Mouse (Mus musculus) heart, embryonic 12.5 days (tissue): ENCODE measurements around the gene Pim1. TPM values are rescaled to one million over a fixed set of nuclear protein-coding genes. Genes with fewer than 3 reads are reported as not detected.

Experiments
- ATAC-seq: fragments of 200-750 bp; cut with Nextera tagmentation; 2 replicates; pipeline ENCODE4 v1.8.0; 2017; ENCODE audit warnings: moderate TSS enrichment, moderate library complexity; ENCODE audit not compliant: insufficient number of reproducible peaks, low FRiP score
- H3K27ac ChIP-seq: fragments of 300-500 bp; sonication (generic); 2 replicates; pipeline ENCODE4 v1.5.1; 2016; ENCODE audit warnings: mild to moderate bottlenecking, moderate library complexity; ENCODE audit not compliant: poor library complexity, severe bottlenecking
- H3K27me3 ChIP-seq: fragments of 300-500 bp; sonication (generic); replicated peaks from 2 replicates; pipeline ENCODE4 v1.6.1; 2016; ENCODE audit warnings: mild to moderate bottlenecking, moderate library complexity
- H3K36me3 ChIP-seq: fragments of 300-500 bp; sonication (generic); 2 replicates; pipeline ENCODE4 v1.6.1; 2016; ENCODE audit warnings: mild to moderate bottlenecking, moderate library complexity
- H3K4me1 ChIP-seq: fragments of 300-500 bp; sonication (generic); replicated peaks from 2 replicates; pipeline ENCODE4 v1.6.1; 2016; ENCODE audit warnings: mild to moderate bottlenecking
- H3K4me2 ChIP-seq: fragments of 300-500 bp; sonication (generic); 2 replicates; pipeline ENCODE4 v1.6.1; 2016; ENCODE audit warnings: mild to moderate bottlenecking, moderate library complexity
- H3K4me3 ChIP-seq: fragments of 300-500 bp; sonication (generic); 2 replicates; pipeline ENCODE4 v1.5.1; 2016; ENCODE audit warnings: mild to moderate bottlenecking
- H3K9ac ChIP-seq: fragments of 300-500 bp; sonication (generic); 2 replicates; pipeline ENCODE4 v1.6.1; 2016; ENCODE audit warnings: mild to moderate bottlenecking, moderate library complexity
- H3K9me3 ChIP-seq: fragments of 300-500 bp; sonication (generic); replicated peaks from 2 replicates; pipeline ENCODE4 v1.6.1; 2016; ENCODE audit warnings: mild to moderate bottlenecking, moderate library complexity
- WGBS: fragments of 180-500 bp; shearing (Covaris S2); methylation state at CpG from one replicate; pipeline ENCODE4 v1.1.7; 2016; 5-methylcytosine and 5-hydroxymethylcytosine counted together
- polyA plus RNA-seq: library from polyadenylated mRNA; unstranded; fragments of >200 nt; fragmentation: Nextera tagmentation; extraction: Ambion mirVana; gene quantifications from 2 replicates; pipeline ENCODE4 v1.2.1, GENCODE M21; 2016

Gene Pim1
- polyA plus RNA-seq, 1 experiment from 2014 or later = 25.1 TPM

DNA sequence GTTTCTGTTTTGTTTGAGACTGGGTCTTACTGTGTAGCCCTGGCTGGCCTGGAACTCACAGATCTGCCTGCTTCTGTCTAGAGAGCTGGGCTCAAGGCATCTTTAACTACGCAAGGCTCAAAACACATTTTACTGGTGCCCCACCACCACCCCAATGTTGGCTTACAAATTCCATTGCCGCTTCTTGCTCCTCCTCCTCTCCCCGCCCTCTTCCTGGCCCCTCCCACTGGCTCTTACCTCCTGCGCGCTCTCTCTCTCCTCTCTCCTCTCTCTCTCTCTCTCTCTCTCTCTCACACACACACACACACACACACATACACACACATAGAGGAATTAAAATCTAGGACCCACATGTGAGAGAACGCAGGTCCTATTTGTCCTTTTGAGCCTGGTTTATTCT, 40.0 kb downstream of the Pim1 start:
- Histone ChIP-seq H3K9me3 (peaks cover 10% of the 10 kb centered on the region; the same call in 1 of the 2 replicates), H3K4me3 (no peak overlapping the region), H3K4me2 (no peak overlapping the region), H3K27me3 (no peaks in the 10 kb centered on the region), H3K9ac (no peak overlapping the region), H3K36me3 (no peaks in the 10 kb centered on the region), H3K27ac (no peak overlapping the region), H3K4me1 (peaks cover 4% of the 10 kb centered on the region)
- no peak for ATAC-seq
- 66% methylated on average over 6 of the region's 6 CpGs for WGBS

GRCm38 (mm10) chr17:29531278-29531677, 40.7 kb downstream of the Pim1 start:
- Histone ChIP-seq H3K9me3 (peaks cover 10% of the 10 kb centered on the region; the same call in 1 of the 2 replicates), H3K9ac (no peak overlapping the region), H3K36me3 (no peaks in the 10 kb centered on the region), H3K4me2 (no peak overlapping the region), H3K27me3 (no peaks in the 10 kb centered on the region), H3K4me3 (no peak overlapping the region), H3K27ac (no peak overlapping the region), H3K4me1 (peaks cover 4% of the 10 kb centered on the region)
- WGBS = 75% methylated on average over 9 of the region's 9 CpGs
- no peak for ATAC-seq

- Histone ChIP-seq H3K4me1 (peaks cover 4% of the 10 kb centered on the region), H3K9ac (no peak overlapping the region), H3K27ac (no peak overlapping the region), H3K27me3 (no peaks in the 10 kb centered on the region), H3K4me2 (no peak overlapping the region), H3K36me3 (no peaks in the 10 kb centered on the region), H3K9me3 (peaks cover 10% of the 10 kb centered on the region; the same call in 1 of the 2 replicates), H3K4me3 (no peak overlapping the region)
- WGBS = 57% methylated on average over 10 of the region's 10 CpGs
- ATAC-seq = peak; percentile 53; the same call in 1 of the 2 replicates
Observed at GRCm38 (mm10) chr17:29531757-29532384, 41.3 kb downstream of the Pim1 start.

- no peak for ATAC-seq
- Histone ChIP-seq H3K9me3 (peaks cover 8% of the 10 kb centered on the region; the same call in 1 of the 2 replicates), H3K9ac (no peak overlapping the region), H3K36me3 (no peaks in the 10 kb centered on the region), H3K27me3 (no peaks in the 10 kb centered on the region), H3K27ac (no peak overlapping the region), H3K4me1 (peaks cover 4% of the 10 kb centered on the region), H3K4me3 (no peak overlapping the region), H3K4me2 (no peak overlapping the region)
- 81% methylated on average over 11 of the region's 11 CpGs for WGBS
Observed at GRCm38 (mm10) chr17:29533866-29534265, 43.3 kb downstream of the Pim1 start.

GRCm38 (mm10) chr17:29540426-29540825, 49.9 kb downstream of the Pim1 start:
- no peak overlapping the region for H3K27ac ChIP-seq

DNA sequence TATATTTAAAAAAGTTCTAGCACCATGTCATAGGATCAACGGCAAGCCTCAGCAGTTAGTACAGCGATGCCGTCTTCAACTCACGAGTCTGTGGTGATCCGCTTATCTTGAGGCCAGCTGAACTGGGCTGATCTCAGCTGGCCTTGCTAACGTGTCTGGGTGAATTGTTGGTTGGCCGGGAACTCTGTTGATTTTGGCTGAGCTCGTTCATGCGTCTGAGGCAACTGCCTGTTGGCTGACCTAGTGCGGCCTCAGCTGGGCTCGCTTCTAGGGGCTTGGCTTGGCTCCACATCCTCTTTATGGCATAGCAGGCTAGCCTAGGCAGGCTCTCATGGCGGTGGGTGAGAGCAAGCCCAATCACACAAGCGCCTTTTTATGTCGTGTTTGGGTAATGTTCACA, 50.9 kb downstream of the Pim1 start:
- Histone ChIP-seq H3K4me3 (no peak overlapping the region), H3K36me3 (no peaks in the 10 kb centered on the region), H3K9me3 (no peaks in the 10 kb centered on the region; the same call in 1 of the 2 replicates), H3K4me1 (no peaks in the 10 kb centered on the region), H3K27ac (0 out of 2 replicates have a peak overlapping the region, but pooled peaks have one; percentile 2), H3K4me2 (no peak overlapping the region), H3K27me3 (no peaks in the 10 kb centered on the region), H3K9ac (no peak overlapping the region)
- peak; percentile 78 for ATAC-seq
- 60% methylated on average over 14 of the region's 14 CpGs for WGBS

More at GRCm38 (mm10) chr17:29540426-29540825, 49.9 kb downstream of the Pim1 start:
- peaks cover 3% of the 10 kb centered on the region; the same call in 1 of the 2 replicates for H3K9me3 ChIP-seq
- H3K4me2 ChIP-seq = no peak overlapping the region
- no peaks in the 10 kb centered on the region for H3K27me3 ChIP-seq
- no peaks in the 10 kb centered on the region for H3K4me1 ChIP-seq
- H3K36me3 ChIP-seq = no peaks in the 10 kb centered on the region
- no peak overlapping the region for H3K4me3 ChIP-seq
- H3K9ac ChIP-seq = no peak overlapping the region
- WGBS = 92% methylated on average over 8 of the region's 8 CpGs
- ATAC-seq = no peak

- no peaks in the 10 kb centered on the region; the same call in 1 of the 2 replicates for H3K9me3 ChIP-seq
- no peaks in the 10 kb centered on the region for H3K36me3 ChIP-seq
- H3K27me3 ChIP-seq = no peaks in the 10 kb centered on the region
- no peaks in the 10 kb centered on the region for H3K4me1 ChIP-seq
- H3K27ac ChIP-seq = no peak overlapping the region
- WGBS = 82% methylated on average over 19 of the region's 19 CpGs
- H3K4me2 ChIP-seq = no peak overlapping the region
- no peak overlapping the region for H3K9ac ChIP-seq
- H3K4me3 ChIP-seq = no peak overlapping the region
- ATAC-seq = no peak
Observed at GRCm38 (mm10) chr17:29542831-29543690, 52.5 kb downstream of the Pim1 start.

DNA sequence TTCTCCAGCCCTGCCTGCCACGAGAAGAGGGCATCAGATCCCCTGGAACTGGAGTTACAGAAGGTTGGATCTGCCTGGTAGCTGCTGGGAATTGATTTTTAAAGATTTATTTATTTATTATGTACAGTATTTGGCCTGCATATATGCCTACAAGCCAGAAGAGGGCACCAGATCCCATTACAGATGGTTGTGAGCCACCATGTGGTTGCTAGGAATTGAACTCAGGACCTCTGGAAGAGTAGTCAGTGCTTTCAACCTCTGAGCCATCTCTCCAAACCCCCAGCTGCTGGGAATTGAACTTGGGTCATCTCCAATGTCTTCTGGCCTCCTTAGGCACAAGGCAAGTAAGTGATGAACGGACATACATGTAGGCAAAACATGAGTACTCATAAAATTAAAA, 53.5 kb downstream of the Pim1 start:
- Histone ChIP-seq H3K9ac (no peak overlapping the region), H3K36me3 (no peaks in the 10 kb centered on the region), H3K27ac (no peak overlapping the region), H3K4me2 (no peak overlapping the region), H3K27me3 (no peaks in the 10 kb centered on the region), H3K4me3 (no peak overlapping the region), H3K9me3 (no peaks in the 10 kb centered on the region; the same call in 1 of the 2 replicates), H3K4me1 (peaks cover under 1% of the 10 kb centered on the region; the same call in 1 of the 2 replicates)
- 79% methylated on average over 2 of the region's 2 CpGs for WGBS
- no peak for ATAC-seq

DNA sequence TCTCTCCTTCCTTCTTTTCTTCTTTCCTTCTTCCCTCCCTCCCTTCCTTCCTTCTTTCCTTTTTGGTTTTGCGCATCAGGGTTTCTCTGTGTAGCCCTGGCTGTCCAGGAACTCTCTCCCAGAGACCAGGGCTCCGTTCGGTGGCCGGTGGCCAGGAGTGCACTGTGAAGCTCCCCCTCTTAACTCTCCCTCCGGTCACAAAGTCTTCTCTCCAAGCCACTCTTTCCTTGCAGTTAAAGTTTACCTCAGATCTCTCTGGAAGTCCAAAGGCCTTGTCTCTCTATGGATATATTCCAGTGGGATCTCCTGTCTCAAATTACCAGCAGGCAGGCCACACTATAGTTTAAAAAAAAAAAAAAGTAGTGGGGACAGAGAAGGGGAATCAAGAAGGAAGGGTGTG, 54.7 kb downstream of the Pim1 start:
- Histone ChIP-seq H3K4me1 (peaks cover 7% of the 10 kb centered on the region), H3K4me2 (no peak overlapping the region), H3K4me3 (no peak overlapping the region), H3K36me3 (no peaks in the 10 kb centered on the region), H3K9me3 (no peaks in the 10 kb centered on the region; the same call in 1 of the 2 replicates), H3K27ac (no peak overlapping the region), H3K9ac (no peak overlapping the region), H3K27me3 (no peaks in the 10 kb centered on the region)
- WGBS = 84% methylated on average over 5 of the region's 5 CpGs
- ATAC-seq = no peak
